Mouse (Mus musculus): Measurements from ENCODE around the gene Hax1. TPM values are rescaled to one million over a fixed set of nuclear protein-coding genes. Genes with fewer than 3 reads are reported as not detected.

The Hax1 gene
- polyA plus RNA-seq, 1 experiment: 28.1 TPM

- Histone ChIP-seq H3K36me3 (ENCODE audit: control insufficient read depth, insufficient read depth, low read length) (peaks cover 26% of the 10 kb centered on the region), H3K4me1 (ENCODE audit: control insufficient read depth, insufficient read depth, insufficient read length) (peaks cover 15% of the 10 kb centered on the region), H3K27ac (ENCODE audit: insufficient read depth, low read length) (no peak overlapping the region), H3K4me3 (ENCODE audit: extremely low read depth, insufficient read depth, insufficient read length) (no peak overlapping the region), H3K27me3 (ENCODE audit: control insufficient read depth, insufficient read depth, low read length) (no peaks in the 10 kb centered on the region)
- no peak for TF ChIP-seq CTCF (IDR thresholded peaks at IDR 0.05; ENCODE audit: extremely low read depth, insufficient read depth, insufficient read length, insufficient replicate concordance)
- no peak for TF ChIP-seq POLR2A (IDR thresholded peaks at IDR 0.05; ENCODE audit: low read depth, low read length)
- 86% methylated on average over 7 of the region's 7 CpGs for WGBS
- DNase-seq (ENCODE audit: low read depth in 1 of 2, low spot score in 2 of 2): no peak
These were observed 42.2 kb downstream of the Hax1 start for GRCm38 (mm10) chr3:89956177-89956971.

- TF ChIP-seq CTCF (IDR thresholded peaks at IDR 0.05; ENCODE audit: extremely low read depth, insufficient read depth, insufficient read length, insufficient replicate concordance): peak; percentile 88; the same call in 1 of the 2 replicates
- no peak for TF ChIP-seq POLR2A (IDR thresholded peaks at IDR 0.05; ENCODE audit: low read depth, low read length)
- Histone ChIP-seq H3K36me3 (ENCODE audit: control insufficient read depth, insufficient read depth, low read length) (peaks cover 38% of the 10 kb centered on the region), H3K27ac (ENCODE audit: insufficient read depth, low read length) (no peak overlapping the region), H3K4me3 (ENCODE audit: extremely low read depth, insufficient read depth, insufficient read length) (no peak overlapping the region), H3K27me3 (ENCODE audit: control insufficient read depth, insufficient read depth, low read length) (no peaks in the 10 kb centered on the region), H3K4me1 (ENCODE audit: control insufficient read depth, insufficient read depth, insufficient read length) (no peaks in the 10 kb centered on the region)
- WGBS: under 1% methylated on average over 4 of the region's 4 CpGs
- peak; percentile 60 to 73 for DNase-seq (ENCODE audit: low read depth in 1 of 2, low spot score in 2 of 2)
These were observed 45.2 kb downstream of the Hax1 start for GRCm38 (mm10) chr3:89953420-89953819.

- Histone ChIP-seq H3K4me3 (ENCODE audit: extremely low read depth, insufficient read depth, insufficient read length) (no peak overlapping the region), H3K4me1 (ENCODE audit: control insufficient read depth, insufficient read depth, insufficient read length) (no peaks in the 10 kb centered on the region), H3K36me3 (ENCODE audit: control insufficient read depth, insufficient read depth, low read length) (peaks cover 56% of the 10 kb centered on the region), H3K27me3 (ENCODE audit: control insufficient read depth, insufficient read depth, low read length) (no peaks in the 10 kb centered on the region), H3K27ac (ENCODE audit: insufficient read depth, low read length) (no peak overlapping the region)
- 91% methylated on average over 6 of the region's 6 CpGs for WGBS
- TF ChIP-seq POLR2A (IDR thresholded peaks at IDR 0.05; ENCODE audit: low read depth, low read length): no peak
- no peak for TF ChIP-seq CTCF (IDR thresholded peaks at IDR 0.05; ENCODE audit: extremely low read depth, insufficient read depth, insufficient read length, insufficient replicate concordance)
- no peak for DNase-seq (ENCODE audit: low read depth in 1 of 2, low spot score in 2 of 2)
These were observed 49.9 kb downstream of the Hax1 start for GRCm38 (mm10) chr3:89948655-89949054.

- Histone ChIP-seq H3K4me1 (ENCODE audit: control insufficient read depth, insufficient read depth, insufficient read length) (no peaks in the 10 kb centered on the region), H3K4me3 (ENCODE audit: extremely low read depth, insufficient read depth, insufficient read length) (no peak overlapping the region), H3K36me3 (ENCODE audit: control insufficient read depth, insufficient read depth, low read length) (peaks cover 61% of the 10 kb centered on the region), H3K27me3 (ENCODE audit: control insufficient read depth, insufficient read depth, low read length) (no peaks in the 10 kb centered on the region), H3K27ac (ENCODE audit: insufficient read depth, low read length) (no peak overlapping the region)
- 92% methylated on average over 11 of the region's 11 CpGs for WGBS
- no peak for TF ChIP-seq POLR2A (IDR thresholded peaks at IDR 0.05; ENCODE audit: low read depth, low read length)
- TF ChIP-seq CTCF (IDR thresholded peaks at IDR 0.05; ENCODE audit: extremely low read depth, insufficient read depth, insufficient read length, insufficient replicate concordance): no peak
- no peak for DNase-seq (ENCODE audit: low read depth in 1 of 2, low spot score in 2 of 2)
These were observed 50.6 kb downstream of the Hax1 start for GRCm38 (mm10) chr3:89948021-89948420.

Other genes with a start within 250 kb of the Hax1 start
- 1.4 and 1.6 TPM in 2 replicates for gene Chrnb2, start 234.1 kb downstream of the Hax1 start, polyA plus RNA-seq (2012; rRNA removed)
- 23.8 and 26.5 TPM in 2 replicates for gene Ube2q1, start 225.2 kb downstream of the Hax1 start, polyA plus RNA-seq (2012; rRNA removed)
- 1.1 TPM in 2 replicates for gene She, start 167.4 kb downstream of the Hax1 start, polyA plus RNA-seq (2012; rRNA removed)
- 21.4 and 25.6 TPM in 2 replicates for gene Il6ra, start 85.6 kb downstream of the Hax1 start, polyA plus RNA-seq (2012; rRNA removed)
- 49.3 and 66.0 TPM in 2 replicates for gene Atp8b2, start 35.3 kb downstream of the Hax1 start, polyA plus RNA-seq (2012; rRNA removed)
- 24.0 and 24.5 TPM in 2 replicates for gene 4933434E20Rik, start 52.9 kb upstream of the Hax1 start, polyA plus RNA-seq (2012; rRNA removed)
- gene Ubap2l, start 53.8 kb upstream of the Hax1 start, polyA plus RNA-seq (2012; rRNA removed): 81.5 and 85.5 TPM in 2 replicates
- 127 and 141 TPM in 2 replicates for gene Tpm3, start 73.9 kb upstream of the Hax1 start, polyA plus RNA-seq (2012; rRNA removed)
- 0.53 and 0.56 TPM in 2 replicates for gene Nup210l, start 105.4 kb upstream of the Hax1 start, polyA plus RNA-seq (2012; rRNA removed)
- gene Rps27, start 214.9 kb upstream of the Hax1 start, polyA plus RNA-seq (2012; rRNA removed): 1,209 and 1,253 TPM in 2 replicates
- gene Rab13, start 214.9 kb upstream of the Hax1 start, polyA plus RNA-seq (2012; rRNA removed): 1.6 and 2.6 TPM in 2 replicates
- gene Jtb, start 232.8 kb upstream of the Hax1 start, polyA plus RNA-seq (2012; rRNA removed): 60.3 and 66.4 TPM in 2 replicates
- 0.21 and 0.56 TPM in 2 replicates for gene Creb3l4, start 244.7 kb upstream of the Hax1 start, polyA plus RNA-seq (2012; rRNA removed)
- 40.5 and 43.3 TPM in 2 replicates for gene Slc39a1, start 249.4 kb upstream of the Hax1 start, polyA plus RNA-seq (2012; rRNA removed)